In the genomic region with DNA sequence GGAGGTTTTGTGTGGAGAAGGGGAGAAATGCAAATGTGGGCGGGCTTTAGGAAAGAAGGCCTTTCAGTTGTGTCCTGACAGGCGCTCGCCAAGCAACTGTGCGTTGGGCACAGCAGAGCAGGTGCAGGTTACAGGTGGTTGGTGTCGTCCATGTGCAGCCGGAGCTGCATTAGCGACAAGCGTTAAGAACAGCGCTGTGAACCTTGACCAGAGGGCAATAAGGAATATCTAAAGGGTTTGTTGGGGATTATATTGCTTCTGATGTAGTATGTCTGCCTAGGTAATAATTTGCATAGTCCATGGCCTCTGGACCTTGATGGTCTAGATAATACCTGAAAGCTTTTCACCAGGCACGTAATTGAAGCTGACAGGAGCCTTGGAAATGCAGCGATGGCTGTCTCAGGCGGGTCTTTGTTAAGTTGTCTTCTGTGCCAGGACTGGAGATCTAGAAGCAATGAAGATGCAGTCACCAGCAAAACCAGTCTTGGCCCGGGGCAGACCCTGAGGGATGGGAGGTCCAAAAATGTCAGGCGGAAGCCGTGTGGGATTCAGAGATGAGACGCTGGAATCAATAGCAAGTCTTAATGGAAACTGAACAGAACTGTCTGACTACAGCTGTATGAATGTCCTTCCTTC, we compare ENCODE assay signal across 10 mouse cellular contexts. TPM values are rescaled to one million over a fixed set of nuclear protein-coding genes. Genes with fewer than 3 reads are reported as not detected.
DNase-seq lines count a peak whose midpoint lies in the region; ATAC-seq and TF ChIP-seq lines count a peak whose summit lies in the region.
"Had no signal": no experiment of that assay in that cellular context is flagged by ENCODE, and none has a peak within 500 bp of the region (broad histone marks: within the 10 kb centered on the region; RNA-seq: fewer than 3 reads in every experiment).

No protein-coding gene starts in this region.

- H3K9ac ChIP-seq in forebrain, embryonic 11.5 days (ENCODE audit: low read length): no peak overlapping the region
- H3K9ac ChIP-seq in midbrain, embryonic 13.5 days (replicated peaks): no peak overlapping the region
- no peak overlapping the region for H3K9ac ChIP-seq in kidney, embryonic 16.5 days (replicated peaks; ENCODE audit: low read length)
- H3K9ac ChIP-seq: heart, embryonic 15.5 days; limb, embryonic 12.5 days had no signal

- peak overlapping the region; percentile 97 for H3K4me3 ChIP-seq in forebrain, embryonic 10.5 days
- H3K4me3 ChIP-seq in forebrain, embryonic 11.5 days (ENCODE audit: low read depth, low read length): no peak overlapping the region
- no peak overlapping the region for H3K4me3 ChIP-seq in midbrain, embryonic 13.5 days (replicated peaks)
- no peak overlapping the region; the same call in 1 of the 2 replicates for H3K4me3 ChIP-seq in midbrain, embryonic 10.5 days
- H3K4me3 ChIP-seq in kidney, embryonic 16.5 days (ENCODE audit: low read length): no peak overlapping the region
- peak overlapping the region; percentile 51 for H3K4me3 ChIP-seq in small intestine, adult 2 months (ENCODE audit: low read depth, low read length)
- H3K4me3 ChIP-seq: heart, embryonic 15.5 days had no signal

- no peaks in the 10 kb centered on the region for H3K27me3 ChIP-seq in forebrain, embryonic 10.5 days (ENCODE audit: poor library complexity, severe bottlenecking)
- H3K27me3 ChIP-seq in forebrain, embryonic 11.5 days (ENCODE audit: control insufficient read depth, insufficient read depth, low read length): no peaks in the 10 kb centered on the region
- H3K27me3 ChIP-seq in midbrain, embryonic 13.5 days: no peaks in the 10 kb centered on the region
- H3K27me3 ChIP-seq in midbrain, embryonic 10.5 days (ENCODE audit: low read depth, poor library complexity, severe bottlenecking): no peaks in the 10 kb centered on the region
- H3K27me3 ChIP-seq in kidney, embryonic 16.5 days (ENCODE audit: insufficient read depth, low read length): no peaks in the 10 kb centered on the region
- no peaks in the 10 kb centered on the region for H3K27me3 ChIP-seq in small intestine, adult 2 months (ENCODE audit: control insufficient read depth, insufficient read depth, low read length)
- H3K27me3 ChIP-seq: heart, embryonic 15.5 days; limb, embryonic 12.5 days had no signal

- no peak overlapping the region for H3K27ac ChIP-seq in forebrain, embryonic 10.5 days
- no peak overlapping the region for H3K27ac ChIP-seq in forebrain, embryonic 11.5 days (ENCODE audit: low read depth, low read length)
- H3K27ac ChIP-seq in midbrain, embryonic 13.5 days: no peak overlapping the region
- H3K27ac ChIP-seq in midbrain, embryonic 10.5 days (replicated peaks): no peak overlapping the region
- H3K27ac ChIP-seq in kidney, embryonic 16.5 days (ENCODE audit: low read length): 0 out of 2 replicates have a peak overlapping the region, but pooled peaks have one; percentile 12
- H3K27ac ChIP-seq in small intestine, adult 2 months (ENCODE audit: insufficient read depth, low read depth, low read length): peak overlapping the region; percentile 96
- H3K27ac ChIP-seq: heart, embryonic 15.5 days; limb, embryonic 12.5 days had no signal

- peaks cover 53% of the 10 kb centered on the region for H3K4me1 ChIP-seq in forebrain, embryonic 10.5 days
- peaks cover 10% of the 10 kb centered on the region for H3K4me1 ChIP-seq in forebrain, embryonic 11.5 days (replicated peaks; ENCODE audit: control insufficient read depth, insufficient read depth, low read length)
- H3K4me1 ChIP-seq in midbrain, embryonic 13.5 days (replicated peaks): peaks cover 45% of the 10 kb centered on the region
- peaks cover 42% of the 10 kb centered on the region for H3K4me1 ChIP-seq in midbrain, embryonic 10.5 days
- peaks cover 28% of the 10 kb centered on the region for H3K4me1 ChIP-seq in kidney, embryonic 16.5 days (ENCODE audit: insufficient read depth, low read length)
- peaks cover 34% of the 10 kb centered on the region for H3K4me1 ChIP-seq in small intestine, adult 2 months (ENCODE audit: control insufficient read depth, insufficient read depth, insufficient read length, low read length)

- H3K4me2 ChIP-seq in forebrain, embryonic 11.5 days (ENCODE audit: low read depth, low read length, severe bottlenecking): no peak overlapping the region; the same call in 1 of the 2 replicates
- peak overlapping the region; percentile 85 for H3K4me2 ChIP-seq in midbrain, embryonic 13.5 days (replicated peaks)
- H3K4me2 ChIP-seq in kidney, embryonic 16.5 days (replicated peaks; ENCODE audit: low read depth, low read length): peak overlapping the region; percentile 90

- ATAC-seq in forebrain, embryonic 11.5 days (replicated peaks; ENCODE audit: low FRiP score): no peak
- ATAC-seq in midbrain, embryonic 13.5 days: no peak
- ATAC-seq in kidney, embryonic 16.5 days (ENCODE audit: low FRiP score, low TSS enrichment): no peak

- WGBS in forebrain, embryonic 10.5 days: 87% methylated on average over 16 of the region's 16 CpGs
- WGBS in forebrain, embryonic 11.5 days: 90% methylated on average over 16 of the region's 16 CpGs
- 74% methylated on average over 16 of the region's 16 CpGs for WGBS in midbrain, embryonic 13.5 days
- 87% methylated on average over 16 of the region's 16 CpGs for WGBS in midbrain, embryonic 10.5 days
- 77% methylated on average over 16 of the region's 16 CpGs for WGBS in kidney, embryonic 16.5 days
- WGBS in small intestine, adult 2 months: 31% methylated on average over 16 of the region's 16 CpGs

- no peak for TF ChIP-seq CTCF in small intestine, adult 2 months (IDR thresholded peaks at IDR 0.05; ENCODE audit: extremely low read depth, insufficient read length, insufficient replicate concordance, low read depth, low read length)

- no peak for DNase-seq in forebrain, embryonic 10.5 days (ENCODE audit: extremely low spot score, low spot score)
- DNase-seq in forebrain, embryonic 11.5 days (ENCODE audit: low spot score): no peak
- no peak for DNase-seq in midbrain, embryonic 10.5 days (ENCODE audit: low spot score)
- no peak for DNase-seq in layer of hippocampus, postnatal 25 days (ENCODE audit: extremely low spot score in 1 of 2, low spot score in 1 of 2)
- no peak for DNase-seq in gastrocnemius, postnatal 4 days (ENCODE audit: low spot score in 2 of 2)

- peaks cover 9% of the 10 kb centered on the region; the same call in 1 of the 2 replicates for H3K9me3 ChIP-seq in forebrain, embryonic 10.5 days
- peaks cover 2% of the 10 kb centered on the region; the same call in 1 of the 2 replicates for H3K9me3 ChIP-seq in forebrain, embryonic 11.5 days (ENCODE audit: control insufficient read depth, low read length)
- peaks cover 4% of the 10 kb centered on the region; the same call in 1 of the 2 replicates for H3K9me3 ChIP-seq in midbrain, embryonic 13.5 days
- H3K9me3 ChIP-seq in midbrain, embryonic 10.5 days (replicated peaks): no peaks in the 10 kb centered on the region; the same call in 1 of the 2 replicates
- 0 out of 2 replicates have a peak, but pooled peaks cover 7% of the 10 kb centered on the region for H3K9me3 ChIP-seq in kidney, embryonic 16.5 days (ENCODE audit: low read length)
- H3K9me3 ChIP-seq: heart, embryonic 15.5 days; limb, embryonic 12.5 days had no signal

- peaks cover 25% of the 10 kb centered on the region for H3K36me3 ChIP-seq in forebrain, embryonic 10.5 days (replicated peaks)
- H3K36me3 ChIP-seq in forebrain, embryonic 11.5 days (ENCODE audit: control insufficient read depth, insufficient read depth, low read length): no peaks in the 10 kb centered on the region
- no peaks in the 10 kb centered on the region for H3K36me3 ChIP-seq in midbrain, embryonic 13.5 days
- H3K36me3 ChIP-seq in midbrain, embryonic 10.5 days: peaks cover 3% of the 10 kb centered on the region; the same call in 1 of the 2 replicates
- no peaks in the 10 kb centered on the region for H3K36me3 ChIP-seq in kidney, embryonic 16.5 days (ENCODE audit: insufficient read depth, low read length)
- no peaks in the 10 kb centered on the region for H3K36me3 ChIP-seq in small intestine, adult 2 months (ENCODE audit: control insufficient read depth, insufficient read depth, low read length)
- H3K36me3 ChIP-seq: heart, embryonic 15.5 days; limb, embryonic 12.5 days had no signal

- peak; percentile 62; the same call in 1 of the 2 replicates for TF ChIP-seq POLR2A in small intestine, adult 2 months (IDR thresholded peaks at IDR 0.05; ENCODE audit: low read depth, low read length)

RNA-seq across cellular contexts. Expression of a gene that starts 2.8 kb away (rescaled TPM):
- polyA plus RNA-seq in forebrain, embryonic 10.5 days (2016; fragmentation: Nextera tagmentation; extraction: Ambion mirVana): 39.0 and 41.5 TPM in 2 replicates
- polyA plus RNA-seq in forebrain, embryonic 11.5 days (2014; fragmentation: Nextera tagmentation; extraction: Ambion mirVana): 41.6 TPM in 2 replicates
- polyA plus RNA-seq in midbrain, embryonic 13.5 days (2015; fragmentation: Nextera tagmentation; extraction: Ambion mirVana): 15.5 and 16.4 TPM in 2 replicates
- 28.4 and 30.3 TPM in 2 replicates for polyA plus RNA-seq in midbrain, embryonic 10.5 days (2016; fragmentation: Nextera tagmentation; extraction: Ambion mirVana)
- polyA plus RNA-seq in kidney, embryonic 16.5 days (2015; fragmentation: Nextera tagmentation; extraction: Ambion mirVana): 22.4 and 22.9 TPM in 2 replicates
- polyA plus RNA-seq in small intestine, adult 2 months (2012; rRNA removed): 6.3 and 9.6 TPM in 2 replicates
- 100 to 1,000 TPM; 109 to 127 TPM for total RNA-seq in layer of hippocampus, postnatal 25 days (2021)
- total RNA-seq in gastrocnemius, postnatal 4 days (2021): 10 to 100 TPM; 20.2 to 22.6 TPM

RNA-seq across cellular contexts. Expression of a gene that starts 42.4 kb away (rescaled TPM):
- polyA plus RNA-seq in forebrain, embryonic 10.5 days (2016; fragmentation: Nextera tagmentation; extraction: Ambion mirVana): 4.5 and 6.1 TPM in 2 replicates
- 5.7 and 6.0 TPM in 2 replicates for polyA plus RNA-seq in forebrain, embryonic 11.5 days (2014; fragmentation: Nextera tagmentation; extraction: Ambion mirVana)
- 4.2 and 4.6 TPM in 2 replicates for polyA plus RNA-seq in midbrain, embryonic 13.5 days (2015; fragmentation: Nextera tagmentation; extraction: Ambion mirVana)
- 5.7 and 6.6 TPM in 2 replicates for polyA plus RNA-seq in midbrain, embryonic 10.5 days (2016; fragmentation: Nextera tagmentation; extraction: Ambion mirVana)
- 14.0 and 17.4 TPM in 2 replicates for polyA plus RNA-seq in kidney, embryonic 16.5 days (2015; fragmentation: Nextera tagmentation; extraction: Ambion mirVana)
- polyA plus RNA-seq in small intestine, adult 2 months (2012; rRNA removed): 0.41 and 0.70 TPM in 2 replicates
- 1 to 10 TPM; 6.5 to 6.9 TPM for total RNA-seq in layer of hippocampus, postnatal 25 days (2021)
- total RNA-seq in gastrocnemius, postnatal 4 days (2021): 1 to 10 TPM; 7.9 to 8.6 TPM

Comparison
In these comparisons a context has a peak if more than half of its experiments do, and no peak if none do; other contexts are left out.
1. H3K4me3 ChIP-seq: peak in forebrain, embryonic 10.5 days (single experiment) and small intestine, adult 2 months (single experiment); none in forebrain, embryonic 11.5 days (single experiment), midbrain, embryonic 13.5 days (single experiment), midbrain, embryonic 10.5 days (single experiment) and kidney, embryonic 16.5 days (single experiment).
2. H3K27ac ChIP-seq: peak in kidney, embryonic 16.5 days (single experiment) and small intestine, adult 2 months (single experiment); none in forebrain, embryonic 10.5 days (single experiment), forebrain, embryonic 11.5 days (single experiment), midbrain, embryonic 13.5 days (single experiment) and midbrain, embryonic 10.5 days (single experiment).